Mouse (Mus musculus): ENCODE measurements around the gene Hmox1.

Hmox1 gene

GRCm38 (mm10) chr8:75093399-75094156 is at the start of gene Hmox1:
Gene Hmox1 (plus strand): TSS chr8:75093621.
- peak; percentile 41 for DNase-seq

GRCm38 (mm10) chr8:75046303-75046702 is 47.1 kb upstream of the Hmox1 start:
- DNase-seq = peak; percentile 65

GRCm38 (mm10) chr8:75047784-75048183 is 45.6 kb upstream of the Hmox1 start:
- DNase-seq = no peak

GRCm38 (mm10) chr8:75053342-75053741 is 40.1 kb upstream of the Hmox1 start:
- no peak for DNase-seq

GRCm38 (mm10) chr8:75055673-75056072 is 37.7 kb upstream of the Hmox1 start:
- DNase-seq = no peak

- DNase-seq = no peak
Observed at GRCm38 (mm10) chr8:75060022-75060421, 33.4 kb upstream of the Hmox1 start.

GRCm38 (mm10) chr8:75060815-75061214 is 32.6 kb upstream of the Hmox1 start:
- DNase-seq = no peak

GRCm38 (mm10) chr8:75063290-75063689 is 30.1 kb upstream of the Hmox1 start:
- DNase-seq = no peak

- no peak for DNase-seq
Observed at GRCm38 (mm10) chr8:75064790-75065189, 28.6 kb upstream of the Hmox1 start.

- no peak for DNase-seq
Observed at GRCm38 (mm10) chr8:75067287-75067686, 26.1 kb upstream of the Hmox1 start.

- DNase-seq = no peak
Observed at GRCm38 (mm10) chr8:75070297-75070696, 23.1 kb upstream of the Hmox1 start.

GRCm38 (mm10) chr8:75071627-75072346 is 21.6 kb upstream of the Hmox1 start:
- DNase-seq = peak; percentile 75

- no peak for DNase-seq
Observed at GRCm38 (mm10) chr8:75074876-75075275, 18.5 kb upstream of the Hmox1 start.

- no peak for DNase-seq
Observed at GRCm38 (mm10) chr8:75078215-75078614, 15.2 kb upstream of the Hmox1 start.

- DNase-seq = no peak
Observed at GRCm38 (mm10) chr8:75078851-75079250, 14.6 kb upstream of the Hmox1 start.

- DNase-seq = no peak
Observed at GRCm38 (mm10) chr8:75081364-75082040, 11.9 kb upstream of the Hmox1 start.

- no peak for DNase-seq
Observed at GRCm38 (mm10) chr8:75082181-75082805, 11.1 kb upstream of the Hmox1 start.

- DNase-seq = peak; percentile 75
Observed at GRCm38 (mm10) chr8:75083846-75084245, 9.6 kb upstream of the Hmox1 start.

- DNase-seq = no peak
Observed at GRCm38 (mm10) chr8:75084382-75085064, 8.9 kb upstream of the Hmox1 start.

GRCm38 (mm10) chr8:75086002-75086401 is 7.4 kb upstream of the Hmox1 start:
- DNase-seq = no peak

GRCm38 (mm10) chr8:75087127-75087526 is 6.3 kb upstream of the Hmox1 start:
- no peak for DNase-seq

All from cerebellum, adult 11-12 months (tissue).